Mouse (Mus musculus) brain, embryonic 14.5 days (tissue): ENCODE results near the gene Senp2.

Source experiments
- CTCF ChIP-seq: fragments of 200-500 bp; IDR thresholded peaks from 2 replicates; pipeline ENCODE4 v1.5.1; 2012; ENCODE audit warnings: inconsistent platforms, mild to moderate bottlenecking, moderate library complexity, borderline replicate concordance; ENCODE audit not compliant: insufficient read depth, insufficient read length; ENCODE audit errors: extremely low read depth
- POLR2A ChIP-seq: fragments of 200-500 bp; IDR thresholded peaks from 2 replicates; pipeline ENCODE4 v1.6.1; 2012; ENCODE audit warnings: mild to moderate bottlenecking, inconsistent platforms, borderline replicate concordance; ENCODE audit not compliant: poor library complexity, insufficient read depth, insufficient read length, severe bottlenecking; ENCODE audit errors: extremely low read depth

- TF ChIP-seq POLR2A (no peak), CTCF (no peak)
Observed at GRCm38 (mm10) chr16:22043830-22044229, 34.5 kb downstream of the Senp2 start.
